Mouse (Mus musculus) cerebellum, adult 18-20 months (tissue): ENCODE results near the gene Hip1.
A peak's percentile ranks its signal among the peaks of the same experiment; 100 is the strongest.
"Not testable (repeated sequence)": the region's sequence is repeated elsewhere in the genome, so short reads cannot be mapped to it uniquely, and the experiment has no call there.

ENCODE experiments used
- DNase-seq, 2 experiments: peaks; one replicate each; pipeline ENCODE4 v3.0.0; 2021

Hip1 gene

GRCm38 (mm10) chr5:135431111-135431510, 113.8 kb downstream of the Hip1 start:
- no peak for DNase-seq

- DNase-seq: no peak
Measured at GRCm38 (mm10) chr5:135428786-135429185, 116.1 kb downstream of the Hip1 start.

- DNase-seq: no peak
Measured at GRCm38 (mm10) chr5:135410266-135410665, 134.7 kb downstream of the Hip1 start.

DNA sequence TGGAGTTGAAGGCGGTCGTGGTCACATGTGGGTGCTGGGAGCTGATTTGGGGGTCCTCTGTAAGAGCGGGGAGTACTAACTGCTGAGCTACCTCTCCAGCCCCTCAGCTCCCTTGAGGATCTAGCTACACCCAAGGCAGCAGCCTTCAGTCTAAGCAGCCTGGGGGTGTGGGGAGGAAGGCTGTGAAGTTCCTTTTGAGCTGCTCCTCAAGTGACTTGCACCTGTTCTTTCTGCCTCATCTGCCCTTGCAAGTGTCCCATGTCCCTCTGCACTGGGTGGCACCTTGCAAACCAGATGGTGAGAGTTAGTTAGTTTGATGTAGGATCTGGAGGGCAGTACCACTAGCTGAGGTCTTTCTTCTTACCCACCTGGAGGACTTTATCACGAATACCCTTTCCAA, 136.8 kb downstream of the Hip1 start:
- DNase-seq: no peak

GRCm38 (mm10) chr5:135405437-135405836, 139.5 kb downstream of the Hip1 start:
- no peak for DNase-seq

DNA sequence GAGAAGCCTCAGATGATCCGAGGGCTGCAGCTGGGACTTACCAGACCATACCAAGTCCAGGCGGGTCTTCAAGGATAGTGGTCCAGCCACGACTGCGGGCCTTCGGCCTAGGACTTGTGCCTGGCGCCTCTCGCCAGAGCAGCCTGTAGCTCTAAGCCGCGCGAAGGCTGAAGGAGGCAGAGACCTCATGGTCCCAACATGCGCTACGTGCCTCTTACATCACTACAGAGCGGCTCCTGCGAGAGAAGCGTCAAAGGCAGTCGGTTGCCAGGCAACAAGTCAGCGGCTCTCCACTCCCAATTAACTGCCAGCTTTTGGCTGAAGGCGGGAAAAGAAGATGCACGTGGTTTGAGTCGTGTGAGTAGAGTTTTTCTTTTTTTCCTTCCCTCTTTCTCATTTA, 140.3 kb downstream of the Hip1 start:
- no peak for DNase-seq

DNA sequence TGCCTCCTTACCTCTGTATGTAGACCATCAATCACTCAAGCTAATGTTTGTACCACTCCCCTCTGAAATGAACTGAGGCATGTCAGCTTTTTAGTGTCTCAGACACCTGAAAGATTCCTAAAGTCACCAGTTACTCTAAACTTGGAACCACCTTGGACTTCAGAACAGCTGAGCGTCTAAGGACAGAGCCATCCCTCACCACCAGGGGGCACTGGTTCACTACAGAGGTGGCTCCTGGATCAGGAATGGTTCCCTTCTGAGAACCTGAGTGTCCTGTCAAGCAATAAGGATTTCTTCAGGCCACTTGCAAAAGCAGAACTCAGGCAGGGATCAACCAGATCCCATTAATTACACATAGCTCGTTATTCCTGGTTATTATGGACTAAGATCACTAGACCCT, 144.7 kb downstream of the Hip1 start:
- DNase-seq: peak; percentile 75 to 79

- no peak for DNase-seq
Measured at GRCm38 (mm10) chr5:135399382-135399781, 145.5 kb downstream of the Hip1 start.

DNA sequence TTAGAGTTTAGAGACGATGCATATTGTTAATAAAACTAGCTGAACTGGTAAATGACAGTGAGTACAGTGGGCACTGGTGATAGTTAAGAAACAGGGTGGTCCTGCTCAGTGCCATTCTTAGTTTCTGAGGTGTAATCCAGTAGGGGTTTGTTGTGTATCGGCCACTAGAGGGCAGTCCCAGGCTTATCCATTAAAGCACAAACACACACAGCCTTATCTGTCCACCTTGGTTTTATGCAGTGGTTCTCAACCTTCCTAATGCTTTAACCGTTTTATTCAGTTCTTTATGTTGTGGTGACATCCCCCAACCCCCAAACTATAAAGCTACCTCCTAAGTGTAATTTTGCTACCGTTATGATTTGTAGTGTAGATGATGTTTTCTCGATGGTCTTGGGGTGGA, 149.1 kb downstream of the Hip1 start:
- DNase-seq: peak; percentile 32 to 46

GRCm38 (mm10) chr5:135394004-135394823, 150.7 kb downstream of the Hip1 start, which contains the start of gene Pom121:
Gene Pom121, minus strand, starts transcription at chr5:135394546.
- peak; percentile 74 to 86 for DNase-seq

GRCm38 (mm10) chr5:135383771-135384170, 161.1 kb downstream of the Hip1 start:
- no peak for DNase-seq

GRCm38 (mm10) chr5:135382746-135383145, 162.2 kb downstream of the Hip1 start:
- DNase-seq: no peak

DNA sequence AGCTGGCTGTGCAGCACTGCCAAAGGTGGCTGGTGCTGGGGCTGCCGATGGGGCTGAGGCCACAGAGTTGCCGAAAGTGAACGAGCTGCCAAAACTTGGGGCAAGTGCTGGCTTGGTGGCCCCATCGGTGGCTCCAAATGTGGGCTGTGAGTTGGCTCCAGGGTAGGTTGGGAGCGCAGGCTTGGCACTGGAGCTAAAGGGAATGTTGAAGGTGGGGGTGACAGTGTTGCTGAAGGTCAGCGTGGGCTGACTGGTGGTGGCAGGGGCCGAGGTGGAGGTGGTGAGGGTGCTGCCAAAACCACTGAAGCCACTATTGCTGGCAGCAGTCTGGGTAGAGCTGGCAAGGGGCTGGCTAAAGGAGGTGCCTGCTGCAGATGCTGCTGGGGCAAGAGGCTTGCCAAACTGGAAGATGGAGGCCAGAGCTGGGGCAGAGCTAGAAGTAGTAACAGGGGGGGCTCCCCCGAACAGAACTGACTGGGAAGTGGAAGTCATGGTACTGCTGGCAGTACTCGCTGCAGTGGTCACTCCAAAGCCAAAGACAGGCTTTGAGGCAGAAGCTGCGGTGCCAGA, 163.5 kb downstream of the Hip1 start:
- DNase-seq: no peak

- no peak for DNase-seq
Measured at GRCm38 (mm10) chr5:135380681-135381080, 164.2 kb downstream of the Hip1 start.

GRCm38 (mm10) chr5:135376341-135376740, 168.6 kb downstream of the Hip1 start:
- no peak for DNase-seq

- DNase-seq: peak; percentile 33 to 34
Measured at GRCm38 (mm10) chr5:135375167-135375566, 169.8 kb downstream of the Hip1 start.

GRCm38 (mm10) chr5:135373601-135374000, 171.3 kb downstream of the Hip1 start:
- no peak for DNase-seq

DNA sequence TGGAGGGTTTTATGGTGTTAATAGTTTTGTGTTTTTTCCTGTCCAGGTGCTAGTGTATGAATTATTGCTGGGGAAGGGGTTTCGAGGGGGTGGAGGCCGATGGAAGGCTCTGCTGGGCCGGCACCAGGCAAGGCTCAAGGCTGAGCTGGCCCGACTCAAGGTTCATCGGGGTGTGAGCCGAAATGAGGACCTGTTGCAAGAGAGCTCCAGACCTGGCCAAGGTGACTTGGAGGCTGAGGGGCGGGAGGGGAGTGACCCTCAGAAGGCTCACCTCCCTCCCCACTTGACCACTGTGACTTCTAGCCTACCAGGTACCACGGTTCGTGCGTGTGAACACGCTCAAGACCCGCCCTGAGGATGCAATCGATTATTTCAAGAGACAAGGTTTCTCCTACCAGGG, 173.7 kb downstream of the Hip1 start:
- no peak for DNase-seq

- DNase-seq: peak; percentile 94 to 96
Measured at GRCm38 (mm10) chr5:135369787-135370654, 174.9 kb downstream of the Hip1 start, which contains the start of gene Nsun5. Gene Nsun5, plus strand, starts transcription at chr5:135369953.

DNA sequence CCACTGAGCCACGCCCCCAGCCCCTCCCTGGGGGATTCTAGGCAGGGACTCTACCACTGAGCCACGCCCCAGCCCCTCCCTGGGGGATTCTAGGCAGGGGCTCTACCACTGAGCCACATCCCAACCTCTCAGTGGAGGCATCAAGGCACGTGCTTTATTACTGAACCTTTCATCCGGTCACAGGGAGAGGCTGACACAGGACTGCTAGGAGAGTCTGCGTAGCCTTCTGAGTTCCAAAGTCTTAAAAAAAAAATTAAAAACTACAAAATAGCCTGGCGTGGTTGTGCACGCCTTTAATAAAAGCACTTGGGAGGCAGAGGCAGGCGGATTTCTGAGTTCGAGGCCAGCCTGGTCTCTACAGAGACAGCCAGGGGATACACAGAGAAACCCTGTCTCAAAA, 175.7 kb downstream of the Hip1 start:
- not testable (repeated sequence) for DNase-seq

- DNase-seq: no peak
Measured at GRCm38 (mm10) chr5:135368312-135368711, 176.6 kb downstream of the Hip1 start.

DNA sequence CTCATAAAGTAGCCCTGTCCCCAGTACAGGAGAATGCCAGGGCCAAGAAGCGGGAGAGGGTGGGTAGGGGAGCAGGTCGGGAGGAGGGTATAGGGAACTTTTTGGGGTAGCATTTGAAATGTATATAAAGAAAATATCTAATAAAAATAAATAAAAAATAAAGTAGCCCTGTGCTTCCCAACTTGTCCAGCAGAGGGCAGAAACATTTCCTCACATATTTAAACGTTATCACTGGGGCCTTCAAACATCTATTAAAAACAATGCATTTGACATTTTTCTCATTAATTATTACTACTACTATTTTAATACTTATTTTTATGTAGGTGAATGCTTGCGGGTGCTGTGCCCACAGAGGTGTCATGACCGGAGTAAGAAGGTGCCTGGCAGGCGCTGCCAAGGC, 177.1 kb downstream of the Hip1 start:
- DNase-seq: peak in 1 of 2 experiments; percentile 38

GRCm38 (mm10) chr5:135363540-135363939, 181.4 kb downstream of the Hip1 start:
- DNase-seq: no peak
